In genomic region chr1:181841864-181842672, GRCm38 (mm10) we compare ENCODE assay signal across 8 mouse cellular contexts. TPM values are rescaled to one million over a fixed set of nuclear protein-coding genes. Genes with fewer than 3 reads are reported as not detected.
DNase-seq lines count a peak whose midpoint lies in the region; ATAC-seq and TF ChIP-seq lines count a peak whose summit lies in the region.

No protein-coding gene starts in this region.

- peak; percentile 95 for ATAC-seq in erythroblast, adult 5-6 weeks (replicated peaks; ENCODE audit: low FRiP score, poor library complexity, severe bottlenecking)
- ATAC-seq in heart, embryonic 11.5 days (replicated peaks; ENCODE audit: insufficient number of reproducible peaks, low FRiP score, low TSS enrichment) = peak; percentile 98
- ATAC-seq in kidney, embryonic 15.5 days (replicated peaks; ENCODE audit: low FRiP score) = peak; percentile 99

- peak; percentile 97 for TF ChIP-seq POLR2A in brain, embryonic 14.5 days (IDR thresholded peaks at IDR 0.05; ENCODE audit: borderline replicate concordance, extremely low read depth, insufficient read depth, insufficient read length, poor library complexity, severe bottlenecking)

- H3K27ac ChIP-seq in heart, embryonic 11.5 days (ENCODE audit: low read depth, low read length) = peak overlapping the region; percentile 97
- H3K27ac ChIP-seq in kidney, embryonic 15.5 days = peak overlapping the region; percentile 97

- H3K36me3 ChIP-seq in heart, embryonic 11.5 days (ENCODE audit: control insufficient read depth, insufficient read depth, low read length) = no peaks in the 10 kb centered on the region
- peaks cover 7% of the 10 kb centered on the region for H3K36me3 ChIP-seq in kidney, embryonic 15.5 days

- no peaks in the 10 kb centered on the region for H3K9me3 ChIP-seq in heart, embryonic 11.5 days (replicated peaks; ENCODE audit: control insufficient read depth, low read length)
- no peaks in the 10 kb centered on the region for H3K9me3 ChIP-seq in kidney, embryonic 15.5 days (replicated peaks)

- peaks cover 12% of the 10 kb centered on the region for H3K4me1 ChIP-seq in heart, embryonic 11.5 days (ENCODE audit: control insufficient read depth, insufficient read depth, low read length)
- peaks cover 36% of the 10 kb centered on the region for H3K4me1 ChIP-seq in kidney, embryonic 15.5 days

- H3K4me3 ChIP-seq in heart, embryonic 11.5 days (ENCODE audit: low read depth, low read length) = peak overlapping the region; percentile 78
- peak overlapping the region; percentile 80 for H3K4me3 ChIP-seq in kidney, embryonic 15.5 days (replicated peaks)

- peak; percentile 94 for DNase-seq in CD4-positive helper T cell, adult 2 months (ENCODE audit: low read depth, low spot score)
- peak; percentile 98 for DNase-seq in brain, embryonic 14.5 days (ENCODE audit: low read depth)
- peak; percentile 98 for DNase-seq in liver
- DNase-seq in monocyte, adult 2 months (ENCODE audit: low read depth in 1 of 2, low spot score in 2 of 2) = peak; percentile 88 to 93
- peak; percentile 95 for DNase-seq in spleen, postnatal 14 days (ENCODE audit: low spot score in 2 of 2)

- no peaks in the 10 kb centered on the region for H3K27me3 ChIP-seq in heart, embryonic 11.5 days (ENCODE audit: control insufficient read depth, insufficient read depth, low read length)
- H3K27me3 ChIP-seq in kidney, embryonic 15.5 days = no peaks in the 10 kb centered on the region

- peak overlapping the region; percentile 92 for H3K4me2 ChIP-seq in heart, embryonic 11.5 days
- peak overlapping the region; percentile 88 for H3K4me2 ChIP-seq in kidney, embryonic 15.5 days

- TF ChIP-seq CTCF in brain, embryonic 14.5 days (IDR thresholded peaks at IDR 0.05; ENCODE audit: borderline replicate concordance, extremely low read depth, insufficient read depth, insufficient read length) = no peak

- H3K9ac ChIP-seq in heart, embryonic 11.5 days (ENCODE audit: low read depth, low read length) = peak overlapping the region; percentile 96
- peak overlapping the region; percentile 74 for H3K9ac ChIP-seq in kidney, embryonic 15.5 days

- under 1% methylated on average over 94 of the region's 113 CpGs for WGBS in heart, embryonic 11.5 days (ENCODE audit: insufficient replicate concordance)
- WGBS in kidney, embryonic 15.5 days = under 1% methylated on average over 104 of the region's 113 CpGs

RNA-seq across cellular contexts. Expression of gene Lbr, which starts 0.8 kb away (rescaled TPM):
- polyA plus RNA-seq in brain, embryonic 14.5 days (2012; rRNA removed) = 24.0 and 31.2 TPM in 2 replicates
- 197 and 222 TPM in 2 replicates for total RNA-seq in erythroblast, adult 5-6 weeks (2015; ENCODE audit: low replicate concordance)
- 204 and 248 TPM in 2 replicates for total RNA-seq in erythroblast, adult 5-6 weeks (2017; ENCODE audit: low replicate concordance)
- 105 and 112 TPM in 2 replicates for polyA plus RNA-seq in heart, embryonic 11.5 days (2014; fragmentation: Nextera tagmentation; extraction: Ambion mirVana)
- 112 and 114 TPM in 2 replicates for polyA plus RNA-seq in kidney, embryonic 15.5 days (2015; fragmentation: Nextera tagmentation; extraction: Ambion mirVana)

Comparison
In these comparisons a context has a peak if more than half of its experiments do, and no peak if none do; other contexts are left out.
1. Peak in every context shown above with its lines: DNase-seq, ATAC-seq, H3K4me3 ChIP-seq and H3K27ac ChIP-seq.